Mouse (Mus musculus) limb, embryonic 10.5 days (tissue): Measurements from ENCODE around the gene Copz1. TPM values are rescaled to one million over a fixed set of nuclear protein-coding genes. Genes with fewer than 3 reads are reported as not detected.

Source experiments
- DNase-seq: peaks from one replicate; pipeline ENCODE4 v3.0.0-alpha.2; 2017; ENCODE audit warnings: low spot score
- H3K27ac ChIP-seq: fragments of 300-500 bp; sonication (generic); 2 replicates; pipeline ENCODE4 v1.5.1; 2016; ENCODE audit warnings: mild to moderate bottlenecking
- H3K27me3 ChIP-seq: fragments of 300-500 bp; sonication (generic); 2 replicates; pipeline ENCODE4 v1.6.1; 2016; ENCODE audit warnings: low read depth, mild to moderate bottlenecking; ENCODE audit not compliant: poor library complexity, severe bottlenecking
- H3K36me3 ChIP-seq: fragments of 300-500 bp; sonication (generic); 2 replicates; pipeline ENCODE4 v1.6.1; 2016; ENCODE audit warnings: mild to moderate bottlenecking, moderate library complexity
- H3K4me1 ChIP-seq: fragments of 300-500 bp; sonication (generic); 2 replicates; pipeline ENCODE4 v1.6.1; 2016
- H3K4me3 ChIP-seq: fragments of 300-500 bp; sonication (generic); 2 replicates; pipeline ENCODE4 v1.5.1; 2016; ENCODE audit warnings: mild to moderate bottlenecking, moderate library complexity
- H3K9me3 ChIP-seq: fragments of 300-500 bp; sonication (generic); replicated peaks from 2 replicates; pipeline ENCODE4 v1.6.1; 2016; ENCODE audit warnings: mild to moderate bottlenecking
- WGBS: fragments of 180-500 bp; shearing (Covaris S2); methylation state at CpG from one replicate; pipeline ENCODE4 v1.1.7; 2016; 5-methylcytosine and 5-hydroxymethylcytosine counted together
- polyA plus RNA-seq: library from polyadenylated mRNA; unstranded; fragments of >200 nt; fragmentation: Nextera tagmentation; extraction: Ambion mirVana; gene quantifications from 2 replicates; pipeline ENCODE4 v1.2.1, GENCODE M21; 2016

Gene Copz1
- polyA plus RNA-seq, 1 experiment from 2014 or later = 309 TPM

DNA sequence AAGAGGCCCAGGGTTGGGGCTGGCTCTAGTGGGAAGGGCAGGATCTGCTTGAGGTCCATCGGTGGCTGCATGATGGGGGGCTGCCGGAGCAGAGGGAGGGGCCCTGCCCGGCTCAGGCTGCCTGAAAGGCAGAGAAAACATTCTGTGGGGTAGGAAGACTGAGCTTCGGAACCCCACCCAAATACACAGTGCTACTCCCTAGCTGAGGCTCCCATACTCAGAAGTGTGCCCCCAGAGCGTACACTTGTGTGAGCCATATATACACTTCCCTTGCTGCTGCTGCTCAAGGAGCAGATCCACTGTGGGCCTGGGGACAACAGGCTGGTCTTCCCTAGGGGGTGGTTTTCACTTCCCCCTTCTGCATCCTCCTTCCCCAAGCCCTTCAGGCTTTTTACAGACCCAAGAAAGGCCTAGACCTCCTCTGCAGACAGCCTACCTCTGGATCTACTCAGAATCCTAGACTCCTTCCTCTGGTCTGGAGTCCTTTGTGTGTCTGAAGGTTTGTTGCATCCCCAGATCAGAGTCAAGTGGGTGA lies 60.6 kb downstream of the Copz1 start:
- WGBS = 73% methylated on average over 5 of the region's 5 CpGs
- no peak for DNase-seq
- no peak overlapping the region for H3K4me3 ChIP-seq
- H3K4me1 ChIP-seq = peaks cover 51% of the 10 kb centered on the region
- no peaks in the 10 kb centered on the region for H3K9me3 ChIP-seq
- H3K36me3 ChIP-seq = no peaks in the 10 kb centered on the region
- H3K27ac ChIP-seq = peak overlapping the region; percentile 81
- peaks cover 11% of the 10 kb centered on the region for H3K27me3 ChIP-seq

DNA sequence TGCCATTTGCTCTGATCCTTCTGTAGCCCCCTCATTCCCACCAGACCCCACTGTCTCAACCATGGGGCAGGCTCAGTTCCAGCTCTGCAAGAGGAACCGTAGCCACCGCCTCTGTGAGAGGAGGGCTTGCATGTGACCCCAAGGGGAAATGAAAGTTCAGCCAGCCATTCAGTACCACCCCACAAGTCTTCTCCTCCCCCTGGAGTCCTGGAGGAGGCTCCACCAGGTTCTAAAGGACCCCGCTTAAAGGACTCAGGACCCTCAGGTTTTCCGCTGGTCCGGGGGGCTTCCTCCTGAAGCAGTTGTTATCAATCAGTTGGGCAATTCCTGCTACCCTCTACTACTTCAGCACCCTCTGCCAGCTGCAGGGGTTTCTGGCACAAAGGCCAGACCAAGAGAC lies 61.2 kb downstream of the Copz1 start:
- H3K36me3 ChIP-seq = no peaks in the 10 kb centered on the region
- no peaks in the 10 kb centered on the region for H3K9me3 ChIP-seq
- peak overlapping the region; percentile 27 for H3K4me3 ChIP-seq
- no peak for DNase-seq
- H3K27ac ChIP-seq = peak overlapping the region; percentile 81
- H3K4me1 ChIP-seq = peaks cover 57% of the 10 kb centered on the region
- 58% methylated on average over 5 of the region's 5 CpGs for WGBS
- peaks cover 17% of the 10 kb centered on the region for H3K27me3 ChIP-seq

DNA sequence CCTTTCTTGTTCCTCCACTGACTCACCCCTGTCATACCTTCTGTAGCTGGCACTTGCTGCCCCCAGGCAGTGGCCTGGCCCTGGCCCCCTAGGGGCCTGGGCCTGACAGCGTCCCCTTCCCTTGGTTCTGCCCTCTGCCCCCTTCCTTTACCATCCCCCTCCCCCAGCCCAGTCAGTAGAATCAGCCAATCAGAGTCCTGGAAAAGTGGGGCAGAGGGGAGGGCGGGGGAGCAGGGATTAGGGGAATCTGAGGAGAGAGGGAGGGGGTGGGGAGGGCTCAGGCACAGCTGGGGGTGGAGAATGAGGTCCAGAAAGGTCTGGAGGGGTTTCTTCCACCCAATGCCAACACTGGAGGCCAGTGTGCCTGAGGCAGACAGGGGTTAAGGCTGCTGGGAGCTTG lies 61.7 kb downstream of the Copz1 start:
- no peaks in the 10 kb centered on the region for H3K36me3 ChIP-seq
- no peaks in the 10 kb centered on the region for H3K9me3 ChIP-seq
- 0% methylated on average over 2 of the region's 2 CpGs for WGBS
- peaks cover 22% of the 10 kb centered on the region for H3K27me3 ChIP-seq
- peak overlapping the region; percentile 27 for H3K4me3 ChIP-seq
- no peak for DNase-seq
- H3K4me1 ChIP-seq = peaks cover 62% of the 10 kb centered on the region
- peak overlapping the region; percentile 81 for H3K27ac ChIP-seq

DNA sequence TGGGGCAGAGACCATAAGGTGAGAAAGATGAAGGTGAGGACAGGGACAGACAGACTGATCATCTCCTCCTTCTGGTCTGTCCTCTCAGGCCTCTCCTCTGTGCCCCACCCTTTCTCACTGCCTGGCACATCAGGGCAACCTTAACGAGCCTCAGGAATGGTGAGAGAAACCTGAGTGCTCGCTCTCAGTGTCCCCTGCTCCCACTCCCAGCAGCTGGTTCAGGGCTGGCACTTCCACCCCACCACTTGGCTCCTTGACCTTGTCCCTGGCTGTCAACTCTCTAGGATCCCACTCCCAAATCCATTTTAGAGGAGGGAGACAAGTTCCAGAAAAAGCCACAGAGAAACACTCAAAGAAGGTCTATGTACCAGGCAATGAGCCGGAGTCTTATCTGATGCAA lies 62.5 kb downstream of the Copz1 start:
- 44% methylated on average over 3 of the region's 3 CpGs for WGBS
- H3K4me1 ChIP-seq = peaks cover 70% of the 10 kb centered on the region
- no peak for DNase-seq
- no peak overlapping the region for H3K4me3 ChIP-seq
- no peaks in the 10 kb centered on the region for H3K36me3 ChIP-seq
- H3K27ac ChIP-seq = peak overlapping the region; percentile 81
- H3K9me3 ChIP-seq = no peaks in the 10 kb centered on the region
- peaks cover 30% of the 10 kb centered on the region for H3K27me3 ChIP-seq

DNA sequence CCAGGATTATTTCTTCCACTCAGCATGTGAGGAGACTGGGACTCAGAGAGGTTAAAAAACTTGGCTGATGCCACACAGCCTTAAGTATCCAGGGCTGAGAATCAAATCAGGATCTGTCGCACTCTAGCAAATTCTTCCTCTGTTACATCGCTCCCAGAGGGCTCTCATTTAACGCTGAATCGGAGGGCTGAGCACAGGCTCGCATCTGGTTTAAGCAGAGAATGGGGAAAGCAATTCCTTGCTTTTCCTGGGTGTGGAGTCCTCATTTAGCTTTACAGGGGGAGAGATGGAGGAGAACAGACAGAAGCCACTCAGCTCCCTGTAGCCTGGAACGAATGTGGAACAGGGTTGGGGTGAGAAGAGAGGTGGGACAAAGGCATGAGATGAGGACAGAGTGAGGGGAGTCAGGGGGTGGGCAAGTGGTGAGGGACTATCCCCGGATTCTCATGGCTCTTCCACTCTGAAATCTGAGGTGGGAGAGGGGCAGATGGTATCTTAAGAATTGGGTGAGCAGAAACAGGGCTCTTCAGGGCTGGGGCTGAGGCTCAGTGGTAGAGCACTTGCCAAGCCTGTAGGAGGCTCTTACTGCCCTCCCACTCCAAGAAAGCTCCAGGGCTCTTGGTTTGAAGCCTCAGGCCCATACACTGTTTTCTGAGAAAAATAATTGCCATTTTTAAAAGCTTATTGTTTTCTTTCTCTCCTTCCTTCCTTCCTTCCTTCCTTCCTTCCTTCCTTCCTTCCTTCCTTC lies 63.1 kb downstream of the Copz1 start:
- H3K4me1 ChIP-seq = peaks cover 76% of the 10 kb centered on the region
- peaks cover 37% of the 10 kb centered on the region for H3K27me3 ChIP-seq
- no peak for DNase-seq
- H3K9me3 ChIP-seq = no peaks in the 10 kb centered on the region
- H3K4me3 ChIP-seq = no peak overlapping the region
- no peaks in the 10 kb centered on the region for H3K36me3 ChIP-seq
- H3K27ac ChIP-seq = no peak overlapping the region
- WGBS = 25% methylated on average over 7 of the region's 7 CpGs

DNA sequence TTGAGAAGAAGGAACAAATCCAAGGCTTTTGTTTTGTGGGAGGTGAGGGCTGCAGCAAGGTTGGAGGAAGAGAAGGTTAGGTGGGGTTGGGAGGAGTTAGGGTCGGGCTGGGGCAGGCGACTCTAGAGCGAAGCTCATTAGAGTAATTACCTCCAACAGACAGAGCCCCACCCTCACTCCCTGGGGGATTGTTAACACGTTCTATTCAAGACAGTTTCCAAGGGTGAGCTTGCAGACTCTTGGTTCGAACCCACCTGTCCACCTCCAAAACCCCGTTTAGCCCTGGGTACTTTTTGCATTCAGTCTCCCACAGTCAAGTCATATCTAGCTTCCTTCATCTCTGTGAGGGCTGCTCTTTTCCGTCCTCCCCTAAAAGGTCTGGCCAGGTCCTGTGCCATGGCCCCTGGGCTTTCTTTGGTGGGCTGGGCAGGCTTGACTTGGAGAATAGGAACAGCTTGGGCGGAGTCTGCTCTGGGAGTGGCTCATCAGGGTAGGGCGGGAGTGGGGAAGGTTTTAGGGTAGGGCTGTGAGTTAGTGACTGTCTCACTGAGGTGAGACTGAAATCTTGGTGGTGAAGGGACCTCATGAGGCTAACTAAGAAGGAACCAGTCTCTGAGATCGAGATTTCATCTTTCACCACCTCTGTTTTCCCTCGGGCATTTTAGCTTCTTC lies 64.6 kb downstream of the Copz1 start:
- H3K27me3 ChIP-seq = peaks cover 51% of the 10 kb centered on the region
- H3K4me3 ChIP-seq = no peak overlapping the region
- no peaks in the 10 kb centered on the region for H3K9me3 ChIP-seq
- no peak overlapping the region for H3K27ac ChIP-seq
- H3K36me3 ChIP-seq = no peaks in the 10 kb centered on the region
- no peak for DNase-seq
- H3K4me1 ChIP-seq = peaks cover 89% of the 10 kb centered on the region
- 7% methylated on average over 11 of the region's 11 CpGs for WGBS

DNA sequence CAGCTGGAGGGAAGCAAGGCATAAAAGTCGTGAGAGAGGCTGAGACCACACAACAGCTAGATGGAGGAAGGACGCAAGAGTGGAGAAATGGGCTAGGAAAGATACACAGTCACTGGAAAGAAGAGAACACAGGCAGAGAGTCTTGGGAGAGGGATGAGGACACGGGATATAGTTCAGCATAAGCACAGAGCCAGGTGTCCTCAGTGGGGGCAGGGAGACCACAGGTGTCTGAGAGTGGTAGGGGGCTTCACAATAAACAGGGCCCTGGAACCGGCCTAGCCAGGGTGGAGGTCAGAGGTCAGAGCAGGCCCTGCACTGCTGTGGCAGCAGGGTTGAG lies 66.3 kb downstream of the Copz1 start:
- DNase-seq = no peak
- Histone ChIP-seq H3K27me3 (peaks cover 52% of the 10 kb centered on the region), H3K4me1 (peaks cover 76% of the 10 kb centered on the region), H3K27ac (peak overlapping the region; percentile 38; the same call in 1 of the 2 replicates), H3K4me3 (peak overlapping the region; percentile 66), H3K36me3 (peaks cover 2% of the 10 kb centered on the region), H3K9me3 (no peaks in the 10 kb centered on the region)
- 26% methylated on average over 4 of the region's 4 CpGs for WGBS

DNA sequence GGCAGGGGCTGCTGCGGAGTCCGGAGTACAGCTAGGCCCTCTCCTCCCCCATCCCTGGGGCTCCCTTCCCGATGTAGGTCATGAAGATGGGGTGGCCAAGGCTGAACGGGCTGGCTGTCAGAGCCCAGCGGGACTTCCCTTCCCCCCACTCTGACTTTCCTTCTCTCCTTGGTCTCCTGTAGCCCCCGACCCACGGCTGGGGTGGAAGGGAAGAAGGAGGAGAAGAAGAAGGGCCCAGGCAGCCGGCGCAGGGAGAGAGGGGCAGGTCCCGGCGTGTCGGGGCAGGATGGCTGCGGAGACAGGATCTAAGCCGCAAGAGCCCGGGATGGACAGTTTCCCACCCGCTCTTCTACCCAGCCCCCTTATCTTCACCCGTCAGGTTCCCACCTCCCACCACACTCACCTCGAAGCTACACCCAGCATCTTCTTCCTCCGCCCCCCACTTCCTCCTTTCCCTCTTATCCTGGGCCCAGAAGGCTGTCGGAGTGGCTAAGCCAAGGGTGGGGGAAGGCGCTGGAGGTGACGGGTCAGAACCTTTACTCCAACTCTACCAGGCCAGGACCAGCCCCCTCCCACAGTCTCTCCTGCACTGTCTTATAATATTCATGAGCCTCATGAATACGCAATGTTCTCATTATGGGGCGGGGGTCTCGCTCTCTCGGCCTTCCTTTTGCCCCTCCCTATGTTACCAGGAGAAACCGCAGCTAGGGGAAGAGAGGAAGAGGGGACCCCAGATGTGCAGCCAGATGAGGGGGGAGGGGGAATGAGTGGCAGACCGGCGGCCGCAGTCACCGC lies 66.8 kb downstream of the Copz1 start:
- H3K4me1 ChIP-seq = peaks cover 71% of the 10 kb centered on the region
- no peak for DNase-seq
- 3% methylated on average over 30 of the region's 31 CpGs for WGBS
- no peaks in the 10 kb centered on the region for H3K9me3 ChIP-seq
- peaks cover 52% of the 10 kb centered on the region for H3K27me3 ChIP-seq
- H3K27ac ChIP-seq = peak overlapping the region; percentile 38
- peak overlapping the region; percentile 66 for H3K4me3 ChIP-seq
- peaks cover 8% of the 10 kb centered on the region for H3K36me3 ChIP-seq

DNA sequence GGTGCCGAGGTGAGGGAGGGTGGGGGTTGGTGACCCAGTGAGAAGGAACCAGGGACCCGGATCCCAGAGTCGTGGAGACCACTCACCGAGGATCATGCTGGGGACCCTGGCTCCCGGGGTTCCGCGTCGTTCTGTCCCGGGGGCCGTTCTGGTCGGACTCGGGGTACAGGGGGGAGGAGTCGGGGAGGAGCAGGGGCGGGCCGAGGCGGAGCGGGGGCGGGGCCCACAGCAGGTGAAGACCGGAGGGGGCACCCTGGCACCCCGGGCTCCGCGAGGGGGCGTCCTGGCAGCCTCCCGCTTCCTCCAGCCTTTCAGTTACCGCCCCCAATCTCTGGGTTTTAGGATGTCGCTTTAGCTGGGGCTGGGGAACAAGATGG lies 67.4 kb downstream of the Copz1 start, which contains the start of gene Zfp385a:
Zfp385a (minus strand) TSS at position 133 of the 377 bp plus-strand sequence.
- WGBS = under 1% methylated on average over 26 of the region's 26 CpGs
- Histone ChIP-seq H3K4me1 (peaks cover 65% of the 10 kb centered on the region), H3K27ac (peak within 1 kb of the TSS; percentile 38), H3K27me3 (peaks cover 52% of the 10 kb centered on the region), H3K9me3 (no peaks in the 10 kb centered on the region), H3K36me3 (peaks cover 14% of the 10 kb centered on the region), H3K4me3 (peak within 1 kb of the TSS; percentile 66)
- peak; percentile 70 for DNase-seq

DNA sequence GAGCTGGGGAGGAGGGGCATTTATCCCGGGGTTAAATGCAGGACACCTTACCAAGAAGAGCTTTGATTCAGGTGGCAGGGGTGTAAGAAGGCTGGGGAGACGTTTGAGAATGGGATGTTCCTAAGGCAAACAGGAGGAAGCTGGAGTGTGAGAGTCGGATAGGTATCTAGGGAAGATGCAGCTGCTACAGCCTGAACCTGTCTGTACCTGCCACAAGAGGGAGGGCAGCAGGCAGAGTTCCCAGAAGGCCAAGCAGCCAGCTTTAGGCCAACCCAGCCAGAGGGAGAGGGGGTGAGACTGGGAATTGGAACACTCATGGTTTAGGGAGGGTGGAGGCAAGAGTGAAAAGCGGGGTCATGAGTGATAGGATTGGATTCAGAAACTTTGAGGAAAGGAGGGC lies 68.3 kb downstream of the Copz1 start:
- no peak overlapping the region for H3K27ac ChIP-seq
- peaks cover 52% of the 10 kb centered on the region for H3K27me3 ChIP-seq
- peak overlapping the region; percentile 66; the same call in 1 of the 2 replicates for H3K4me3 ChIP-seq
- no peak for DNase-seq
- peaks cover 56% of the 10 kb centered on the region for H3K4me1 ChIP-seq
- 19% methylated on average over 4 of the region's 4 CpGs for WGBS
- H3K36me3 ChIP-seq = peaks cover 22% of the 10 kb centered on the region
- H3K9me3 ChIP-seq = no peaks in the 10 kb centered on the region

DNA sequence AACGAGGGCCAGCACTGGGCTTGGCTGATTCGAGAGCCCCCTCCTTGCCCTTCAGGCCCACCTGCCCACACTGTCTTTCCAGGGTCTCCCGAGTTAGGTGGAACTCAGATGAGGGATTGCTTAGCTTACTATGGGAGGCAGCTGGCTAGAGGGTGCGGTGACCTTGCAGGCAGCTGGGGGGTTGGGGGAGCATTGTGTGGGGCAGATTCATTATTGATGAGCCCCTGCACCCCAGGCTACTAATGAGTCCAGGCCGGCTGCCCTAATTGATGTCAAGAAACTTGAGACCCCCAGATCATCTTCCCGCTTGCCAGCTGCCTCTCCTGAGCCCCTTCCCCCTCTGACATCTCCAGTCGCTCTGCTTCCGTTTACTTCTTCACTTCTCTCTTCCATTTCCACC lies 69.0 kb downstream of the Copz1 start:
- no peak for DNase-seq
- 0 out of 2 replicates have a peak overlapping the region, but pooled peaks have one; percentile 10 for H3K27ac ChIP-seq
- peaks cover 30% of the 10 kb centered on the region for H3K36me3 ChIP-seq
- peaks cover 52% of the 10 kb centered on the region for H3K27me3 ChIP-seq
- WGBS = 27% methylated on average over 8 of the region's 8 CpGs
- H3K4me1 ChIP-seq = peaks cover 54% of the 10 kb centered on the region
- H3K4me3 ChIP-seq = no peak overlapping the region
- H3K9me3 ChIP-seq = no peaks in the 10 kb centered on the region

DNA sequence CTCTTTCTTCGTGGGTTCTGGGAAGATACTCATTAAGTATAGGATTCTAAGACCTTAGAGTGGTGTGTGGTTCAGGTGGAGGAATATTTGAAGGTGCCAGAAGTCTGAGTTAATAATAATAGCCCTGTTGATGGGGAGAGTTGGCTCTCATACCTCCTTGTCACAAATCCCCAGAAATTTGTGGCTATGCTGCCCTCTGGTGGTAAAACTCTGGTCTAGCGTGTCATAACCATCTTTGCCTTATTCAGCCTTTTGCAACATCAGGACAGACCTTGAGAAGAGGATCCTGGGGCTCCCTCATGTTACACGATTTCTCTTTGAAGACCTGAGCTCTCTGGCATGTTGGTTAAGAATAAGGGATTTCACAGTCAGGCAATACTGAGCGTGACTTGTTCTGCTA lies 69.9 kb downstream of the Copz1 start:
- 24% methylated on average over 4 of the region's 4 CpGs for WGBS
- H3K36me3 ChIP-seq = peaks cover 38% of the 10 kb centered on the region
- peak; percentile 82 for DNase-seq
- H3K9me3 ChIP-seq = no peaks in the 10 kb centered on the region
- H3K27me3 ChIP-seq = peaks cover 48% of the 10 kb centered on the region
- no peak overlapping the region for H3K4me3 ChIP-seq
- H3K4me1 ChIP-seq = peaks cover 46% of the 10 kb centered on the region
- no peak overlapping the region for H3K27ac ChIP-seq
